Mouse (Mus musculus) liver, embryonic 14.5 days (tissue): ENCODE measurements around the gene 1700003E16Rik. TPM values are rescaled to one million over a fixed set of nuclear protein-coding genes. Genes with fewer than 3 reads are reported as not detected.

Experiments
- ATAC-seq: fragments of 200-750 bp; cut with Nextera tagmentation; 2 replicates; pipeline ENCODE4 v1.8.0; 2017; ENCODE audit warnings: moderate number of reproducible peaks, mild to moderate bottlenecking, moderate library complexity; ENCODE audit not compliant: insufficient read depth
- DNase-seq, 3 experiments: peaks; one replicate each; pipeline ENCODE4 v3.0.0-alpha.2; 2012 to 2013; ENCODE audit warnings: low read depth in 3 of 3, low spot score in 3 of 3
- H3K27ac ChIP-seq: fragments of 300-500 bp; sonication (generic); 2 replicates; pipeline ENCODE4 v1.5.1; 2014; ENCODE audit warnings: moderate library complexity, mild to moderate bottlenecking, control low read depth, inconsistent platforms
- H3K27me3 ChIP-seq: fragments of 300-500 bp; sonication (generic); 2 replicates; pipeline ENCODE4 v1.6.1; 2014; ENCODE audit warnings: mild to moderate bottlenecking, low read length, moderate library complexity; ENCODE audit not compliant: control insufficient read depth, insufficient read depth
- H3K36me3 ChIP-seq: fragments of 300-500 bp; sonication (generic); replicated peaks from 2 replicates; pipeline ENCODE4 v1.6.1; 2014; ENCODE audit warnings: low read depth; ENCODE audit not compliant: control insufficient read depth, insufficient read depth
- H3K4me1 ChIP-seq, 2 experiments: fragments of 200-500 bp in 1 of 2; fragments of 300-500 bp in 1 of 2; sonication (generic) in 1 of 2; replicated peaks; 2 replicates each; pipeline ENCODE4 v1.6.1; 2012 to 2014; ENCODE audit warnings: antibody characterized with exemption in 1 of 2, inconsistent platforms in 1 of 2, low read length in 1 of 2; ENCODE audit not compliant: control insufficient read depth in 2 of 2, insufficient read depth in 2 of 2
- H3K4me2 ChIP-seq: fragments of 300-500 bp; sonication (generic); 2 replicates; pipeline ENCODE4 v1.6.1; 2014; ENCODE audit warnings: low read depth, mild to moderate bottlenecking, control low read depth, moderate library complexity
- H3K4me3 ChIP-seq, 2 experiments: fragments of 200-500 bp in 1 of 2; fragments of 300-500 bp in 1 of 2; sonication (generic) in 1 of 2; 2 replicates each; pipeline ENCODE4 v1.5.1; 2012 to 2014; ENCODE audit warnings: low read depth in 2 of 2, low read length in 2 of 2, mild to moderate bottlenecking in 2 of 2, control low read depth in 1 of 2, inconsistent platforms in 1 of 2, moderate library complexity in 1 of 2; ENCODE audit not compliant: insufficient read depth in 1 of 2
- H3K9ac ChIP-seq: fragments of 300-500 bp; sonication (generic); replicated peaks from 2 replicates; pipeline ENCODE4 v1.6.1; 2014; ENCODE audit warnings: mild to moderate bottlenecking, control low read depth, moderate library complexity
- H3K9me3 ChIP-seq: fragments of 300-500 bp; sonication (generic); 2 replicates; pipeline ENCODE4 v1.6.1; 2016; ENCODE audit warnings: low read length, mixed read lengths; ENCODE audit not compliant: control insufficient read depth
- CTCF ChIP-seq: IDR thresholded peaks from 2 replicates; pipeline ENCODE4 v1.5.1; 2016; ENCODE audit warnings: antibody characterized with exemption, low read depth, control low read depth
- EP300 ChIP-seq: IDR thresholded peaks from 2 replicates; pipeline ENCODE4 v1.6.1; 2016; ENCODE audit warnings: antibody characterized with exemption, low read depth
- WGBS: fragments of 180-500 bp; shearing (Covaris S2); extraction: QIAGEN DNeasy Blood & Tissue Kit; methylation state at CpG from one replicate; pipeline ENCODE4 v1.1.7; 2014; ENCODE audit not compliant: insufficient replicate concordance; 5-methylcytosine and 5-hydroxymethylcytosine counted together
- polyA plus RNA-seq, 2 experiments: library from polyadenylated mRNA; depleted of rRNA in 1 of 2; stranded (reverse) in 1 of 2; unstranded in 1 of 2; fragments of >200 nt; fragmentation: Nextera tagmentation in 1 of 2; extraction: Ambion mirVana in 1 of 2; gene quantifications; 2 replicates each; pipeline versions ENCODE4 v1.2.1 to v1.2.3; 2012 to 2014

Gene 1700003E16Rik
- polyA plus RNA-seq, 2 experiments: 0.15 TPM; not detected in 1

GRCm38 (mm10) chr6:83118369-83118768 is 37.8 kb upstream of the 1700003E16Rik start:
- H3K4me2 ChIP-seq: no peak overlapping the region
- peaks cover 22 to 27% of the 10 kb centered on the region in 2 experiments for H3K4me1 ChIP-seq
- no peak overlapping the region for H3K27ac ChIP-seq
- H3K9ac ChIP-seq: no peak overlapping the region
- WGBS: 79% methylated on average over 11 of the region's 11 CpGs
- no peaks in the 10 kb centered on the region for H3K9me3 ChIP-seq
- TF ChIP-seq EP300 (no peak), CTCF (no peak)
- no peak for DNase-seq
- no peak overlapping the region for H3K4me3 ChIP-seq
- H3K36me3 ChIP-seq: peaks cover 4% of the 10 kb centered on the region
- H3K27me3 ChIP-seq: no peaks in the 10 kb centered on the region
- no peak for ATAC-seq

GRCm38 (mm10) chr6:83118825-83119733 is 37.1 kb upstream of the 1700003E16Rik start:
- Histone ChIP-seq H3K27me3 (no peaks in the 10 kb centered on the region), H3K27ac (no peak overlapping the region), H3K9ac (no peak overlapping the region), H3K4me3 (no peak overlapping the region), H3K4me2 (no peak overlapping the region; the same call in 1 of the 2 replicates), H3K4me1 (peaks cover 22 to 32% of the 10 kb centered on the region in 2 experiments), H3K36me3 (peaks cover 4% of the 10 kb centered on the region), H3K9me3 (no peaks in the 10 kb centered on the region)
- TF ChIP-seq CTCF: no peak
- TF ChIP-seq EP300: no peak
- DNase-seq (no peak), ATAC-seq (no peak)
- 63% methylated on average over 14 of the region's 14 CpGs for WGBS

GRCm38 (mm10) chr6:83119734-83120051 is 36.5 kb upstream of the 1700003E16Rik start:
- 76% methylated on average over 7 of the region's 7 CpGs for WGBS
- Histone ChIP-seq H3K27me3 (no peaks in the 10 kb centered on the region), H3K4me3 (no peak overlapping the region), H3K9me3 (no peaks in the 10 kb centered on the region), H3K4me1 (peaks cover 22 to 30% of the 10 kb centered on the region in 2 experiments), H3K27ac (no peak overlapping the region; the same call in 1 of the 2 replicates), H3K4me2 (peak overlapping the region; percentile 96), H3K9ac (peak overlapping the region; percentile 6; the same call in 1 of the 2 replicates), H3K36me3 (peaks cover 4% of the 10 kb centered on the region)
- DNase-seq: no peak
- TF ChIP-seq CTCF (no peak), EP300 (no peak)
- ATAC-seq: no peak

- H3K4me1 ChIP-seq: peaks cover 20 to 34% of the 10 kb centered on the region in 2 experiments
These were observed 35.0 kb upstream of the 1700003E16Rik start, which contains the start of gene Wbp1 for GRCm38 (mm10) chr6:83120930-83121862. TSS of gene Wbp1 (minus strand) at chr6:83121559.

More at GRCm38 (mm10) chr6:83120930-83121862, 35.0 kb upstream of the 1700003E16Rik start, which contains the start of gene Wbp1:
- Histone ChIP-seq H3K27me3 (no peaks in the 10 kb centered on the region), H3K27ac (peak within 1 kb of the TSS; percentile 84), H3K4me3 (peak within 1 kb of the TSS; percentile 67 to 91), H3K9me3 (no peaks in the 10 kb centered on the region), H3K4me2 (peak within 1 kb of the TSS; percentile 96), H3K9ac (peak within 1 kb of the TSS; percentile 82), H3K36me3 (peaks cover 4% of the 10 kb centered on the region)
- TF ChIP-seq CTCF (0 out of 2 replicates have a peak, but pooled peaks have one; percentile 7), EP300 (no peak)
- DNase-seq (peak; percentile 98 to 99 (median 99)), ATAC-seq (peak; percentile 92)
- WGBS: under 1% methylated on average over 38 of the region's 38 CpGs
